Mouse (Mus musculus): ENCODE measurements at regions not wholly inside any gene's neighbourhood (a gene's known extent, or its start where the extent isn't known, plus 50 kb on each side); places are given as distances from the start of the nearest gene placed in this dataset.

DNA sequence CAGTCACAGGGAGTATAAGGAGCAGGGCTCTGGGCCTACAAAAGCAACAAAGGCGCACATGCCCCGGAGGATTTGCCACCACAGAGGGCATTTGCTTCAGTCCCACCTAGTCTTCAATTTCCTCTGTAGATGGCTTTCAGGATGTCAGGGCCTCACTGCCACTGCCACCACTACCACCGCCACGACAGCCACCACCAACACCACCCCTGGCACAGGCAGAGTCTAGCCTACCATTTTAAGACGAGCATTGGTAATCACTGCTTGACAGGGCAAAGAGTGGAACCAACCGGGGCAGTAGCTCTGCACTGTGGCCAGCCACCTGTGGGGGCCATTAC lies 132.3 kb upstream of the Zfp703 start:
- TF ChIP-seq EP300 (IDR thresholded peaks at IDR 0.05; ENCODE audit: low read depth) (no peak), CTCF (IDR thresholded peaks at IDR 0.05; ENCODE audit: low read depth) (no peak)
